Mouse (Mus musculus) intestine, embryonic 15.5 days (tissue): Measurements from ENCODE around the gene Cryba4. TPM values are rescaled to one million over a fixed set of nuclear protein-coding genes. Genes with fewer than 3 reads are reported as not detected.
A peak's percentile ranks its signal among the peaks of the same experiment; 100 is the strongest.

Experiments used
- ATAC-seq: fragments of 200-750 bp; cut with Nextera tagmentation; 2 replicates; pipeline ENCODE4 v1.8.0; 2017; ENCODE audit warnings: moderate TSS enrichment, moderate library complexity
- H3K27ac ChIP-seq: fragments of 300-500 bp; sonication (generic); 2 replicates; pipeline ENCODE4 v1.5.1; 2015; ENCODE audit warnings: mild to moderate bottlenecking, inconsistent platforms
- H3K27me3 ChIP-seq: fragments of 300-500 bp; sonication (generic); replicated peaks from 2 replicates; pipeline ENCODE4 v1.6.1; 2015; ENCODE audit warnings: inconsistent platforms
- H3K36me3 ChIP-seq: fragments of 300-500 bp; sonication (generic); 2 replicates; pipeline ENCODE4 v1.6.1; 2015; ENCODE audit warnings: inconsistent platforms
- H3K4me1 ChIP-seq: fragments of 300-500 bp; sonication (generic); replicated peaks from 2 replicates; pipeline ENCODE4 v1.6.1; 2015; ENCODE audit warnings: inconsistent platforms
- H3K4me2 ChIP-seq: fragments of 300-500 bp; sonication (generic); replicated peaks from 2 replicates; pipeline ENCODE4 v1.6.1; 2015; ENCODE audit warnings: mild to moderate bottlenecking, inconsistent platforms
- H3K4me3 ChIP-seq: fragments of 300-500 bp; sonication (generic); replicated peaks from 2 replicates; pipeline ENCODE4 v1.5.1; 2015; ENCODE audit warnings: inconsistent platforms
- H3K9ac ChIP-seq: fragments of 300-500 bp; sonication (generic); 2 replicates; pipeline ENCODE4 v1.6.1; 2015; ENCODE audit warnings: inconsistent platforms
- H3K9me3 ChIP-seq: fragments of 300-500 bp; sonication (generic); 2 replicates; pipeline ENCODE4 v1.6.1; 2016; ENCODE audit warnings: inconsistent platforms
- WGBS: fragments of 180-500 bp; shearing (Covaris S2); methylation state at CpG from one replicate; pipeline ENCODE4 v1.1.7; 2015; 5-methylcytosine and 5-hydroxymethylcytosine counted together
- polyA plus RNA-seq: library from polyadenylated mRNA; unstranded; fragments of >200 nt; fragmentation: Nextera tagmentation; extraction: Ambion mirVana; gene quantifications from 2 replicates; pipeline ENCODE4 v1.2.1, GENCODE M21; 2015

The Cryba4 gene
- polyA plus RNA-seq, 1 experiment from 2014 or later: 1.7 TPM

GRCm38 (mm10) chr5:112275021-112275804 is 22.9 kb upstream of the Cryba4 start:
- peak overlapping the region; percentile 84 for H3K4me2 ChIP-seq
- H3K4me3 ChIP-seq: peak overlapping the region; percentile 78
- H3K4me1 ChIP-seq: peaks cover 16% of the 10 kb centered on the region
- no peak overlapping the region for H3K27ac ChIP-seq
- WGBS: 42% methylated on average over 4 of the region's 4 CpGs
- 0 out of 2 replicates have a peak, but pooled peaks cover 2% of the 10 kb centered on the region for H3K27me3 ChIP-seq
- no peaks in the 10 kb centered on the region for H3K9me3 ChIP-seq
- H3K9ac ChIP-seq: no peak overlapping the region
- no peak for ATAC-seq
- H3K36me3 ChIP-seq: no peaks in the 10 kb centered on the region

GRCm38 (mm10) chr5:112273746-112274463 is 21.6 kb upstream of the Cryba4 start:
- Histone ChIP-seq H3K4me3 (no peak overlapping the region), H3K27me3 (peaks cover 9% of the 10 kb centered on the region; the same call in 1 of the 2 replicates), H3K9me3 (no peaks in the 10 kb centered on the region), H3K27ac (no peak overlapping the region), H3K36me3 (no peaks in the 10 kb centered on the region), H3K4me2 (no peak overlapping the region), H3K4me1 (peaks cover 8% of the 10 kb centered on the region; the same call in 1 of the 2 replicates), H3K9ac (no peak overlapping the region)
- no peak for ATAC-seq
- WGBS: 42% methylated on average over 2 of the region's 2 CpGs

- 63% methylated on average over 2 of the region's 2 CpGs for WGBS
Observed at GRCm38 (mm10) chr5:112272934-112273333, 20.6 kb upstream of the Cryba4 start.

GRCm38 (mm10) chr5:112270764-112271541 is 18.6 kb upstream of the Cryba4 start:
- H3K4me1 ChIP-seq: no peaks in the 10 kb centered on the region
- H3K27me3 ChIP-seq: peaks cover 15% of the 10 kb centered on the region; the same call in 1 of the 2 replicates
- H3K27ac ChIP-seq: no peak overlapping the region
- H3K36me3 ChIP-seq: no peaks in the 10 kb centered on the region
- H3K4me3 ChIP-seq: no peak overlapping the region
- ATAC-seq: no peak
- H3K9me3 ChIP-seq: no peaks in the 10 kb centered on the region
- no peak overlapping the region for H3K4me2 ChIP-seq
- H3K9ac ChIP-seq: no peak overlapping the region
- WGBS: 47% methylated on average over 24 of the region's 24 CpGs

More at GRCm38 (mm10) chr5:112272934-112273333, 20.6 kb upstream of the Cryba4 start:
- no peaks in the 10 kb centered on the region for H3K9me3 ChIP-seq
- H3K27ac ChIP-seq: no peak overlapping the region
- H3K4me1 ChIP-seq: no peaks in the 10 kb centered on the region
- ATAC-seq: no peak
- H3K36me3 ChIP-seq: no peaks in the 10 kb centered on the region
- H3K9ac ChIP-seq: no peak overlapping the region
- H3K4me2 ChIP-seq: no peak overlapping the region
- H3K27me3 ChIP-seq: peaks cover 15% of the 10 kb centered on the region; the same call in 1 of the 2 replicates
- no peak overlapping the region for H3K4me3 ChIP-seq

GRCm38 (mm10) chr5:112266011-112266777 is 13.9 kb upstream of the Cryba4 start:
- H3K9ac ChIP-seq: no peak overlapping the region
- peak; percentile 37 for ATAC-seq
- no peak overlapping the region for H3K4me3 ChIP-seq
- H3K4me1 ChIP-seq: 0 out of 2 replicates have a peak, but pooled peaks cover 5% of the 10 kb centered on the region
- no peak overlapping the region for H3K27ac ChIP-seq
- WGBS: 53% methylated on average over 9 of the region's 9 CpGs
- H3K27me3 ChIP-seq: peaks cover 13% of the 10 kb centered on the region; the same call in 1 of the 2 replicates
- H3K36me3 ChIP-seq: no peaks in the 10 kb centered on the region
- no peaks in the 10 kb centered on the region for H3K9me3 ChIP-seq
- H3K4me2 ChIP-seq: peak overlapping the region; percentile 35

- ATAC-seq: peak; percentile 76
- no peaks in the 10 kb centered on the region for H3K9me3 ChIP-seq
- 5% methylated on average over 10 of the region's 10 CpGs for WGBS
- H3K4me1 ChIP-seq: 0 out of 2 replicates have a peak, but pooled peaks cover 5% of the 10 kb centered on the region
- no peak overlapping the region for H3K4me3 ChIP-seq
- no peak overlapping the region for H3K9ac ChIP-seq
- H3K36me3 ChIP-seq: no peaks in the 10 kb centered on the region
- no peak overlapping the region for H3K27ac ChIP-seq
- H3K27me3 ChIP-seq: peaks cover 13% of the 10 kb centered on the region; the same call in 1 of the 2 replicates
- H3K4me2 ChIP-seq: peak overlapping the region; percentile 35
Observed at GRCm38 (mm10) chr5:112265515-112265914, 13.2 kb upstream of the Cryba4 start.

DNA sequence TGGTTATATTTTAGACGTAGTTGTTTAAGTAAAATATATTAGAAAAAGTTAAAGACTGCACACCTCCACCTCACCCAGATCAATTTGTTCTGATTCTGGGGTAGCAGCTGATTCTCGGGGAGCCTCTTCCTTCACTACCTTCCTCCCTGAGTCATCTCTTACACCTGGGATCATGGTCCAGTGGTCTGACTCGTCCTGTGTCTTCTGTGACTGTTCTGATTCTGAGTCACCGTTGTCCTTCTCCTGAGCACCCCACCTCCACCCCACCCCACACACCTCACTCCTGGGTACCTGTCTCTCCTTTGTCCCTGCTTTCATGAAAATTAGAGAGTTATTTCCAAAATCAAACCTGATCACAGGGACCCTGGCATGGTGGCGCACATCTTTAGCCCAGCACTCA is 12.8 kb upstream of the Cryba4 start:
- H3K4me3 ChIP-seq: no peak overlapping the region
- no peaks in the 10 kb centered on the region for H3K36me3 ChIP-seq
- peaks cover 13% of the 10 kb centered on the region; the same call in 1 of the 2 replicates for H3K27me3 ChIP-seq
- H3K27ac ChIP-seq: no peak overlapping the region
- ATAC-seq: no peak
- H3K4me2 ChIP-seq: no peak overlapping the region
- WGBS: 81% methylated on average over 5 of the region's 5 CpGs
- no peaks in the 10 kb centered on the region for H3K9me3 ChIP-seq
- no peak overlapping the region for H3K9ac ChIP-seq
- H3K4me1 ChIP-seq: 0 out of 2 replicates have a peak, but pooled peaks cover 5% of the 10 kb centered on the region

DNA sequence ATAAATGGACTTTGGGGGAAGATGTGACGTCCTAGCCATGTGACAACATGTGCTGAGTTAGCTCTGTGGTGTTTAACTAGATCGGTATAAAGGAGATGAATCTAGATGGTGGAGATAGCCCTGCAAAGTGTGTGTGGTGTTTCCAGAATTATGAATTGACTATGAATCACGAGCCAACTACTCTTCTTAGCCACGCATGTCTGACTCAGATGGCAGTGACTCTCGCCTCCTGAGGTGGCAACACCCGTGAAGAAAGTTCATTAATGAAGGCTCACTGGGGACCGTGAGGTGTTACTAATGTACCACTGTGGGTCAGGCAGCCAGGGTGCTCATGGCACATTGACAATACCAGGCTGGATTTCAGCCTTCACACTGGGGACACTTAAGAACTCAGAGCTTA is 11.8 kb upstream of the Cryba4 start:
- Histone ChIP-seq H3K27ac (no peak overlapping the region), H3K27me3 (peaks cover 8% of the 10 kb centered on the region; the same call in 1 of the 2 replicates), H3K9ac (no peak overlapping the region), H3K4me3 (no peak overlapping the region), H3K9me3 (no peaks in the 10 kb centered on the region), H3K4me2 (no peak overlapping the region), H3K36me3 (no peaks in the 10 kb centered on the region), H3K4me1 (0 out of 2 replicates have a peak, but pooled peaks cover 5% of the 10 kb centered on the region)
- WGBS: 85% methylated on average over 7 of the region's 7 CpGs
- no peak for ATAC-seq

- H3K9me3 ChIP-seq: no peaks in the 10 kb centered on the region
- H3K4me2 ChIP-seq: no peak overlapping the region
- no peak overlapping the region for H3K4me3 ChIP-seq
- H3K36me3 ChIP-seq: no peaks in the 10 kb centered on the region
- ATAC-seq: no peak
- H3K4me1 ChIP-seq: 0 out of 2 replicates have a peak, but pooled peaks cover 4% of the 10 kb centered on the region
- WGBS: 73% methylated on average over 3 of the region's 3 CpGs
- no peak overlapping the region for H3K9ac ChIP-seq
- H3K27ac ChIP-seq: no peak overlapping the region
- H3K27me3 ChIP-seq: no peaks in the 10 kb centered on the region
Observed at GRCm38 (mm10) chr5:112260818-112261217, 8.5 kb upstream of the Cryba4 start.

- no peak overlapping the region for H3K4me3 ChIP-seq
- no peak for ATAC-seq
- WGBS: 88% methylated on average over 16 of the region's 16 CpGs
Observed at GRCm38 (mm10) chr5:112259862-112260650, 7.7 kb upstream of the Cryba4 start.

DNA sequence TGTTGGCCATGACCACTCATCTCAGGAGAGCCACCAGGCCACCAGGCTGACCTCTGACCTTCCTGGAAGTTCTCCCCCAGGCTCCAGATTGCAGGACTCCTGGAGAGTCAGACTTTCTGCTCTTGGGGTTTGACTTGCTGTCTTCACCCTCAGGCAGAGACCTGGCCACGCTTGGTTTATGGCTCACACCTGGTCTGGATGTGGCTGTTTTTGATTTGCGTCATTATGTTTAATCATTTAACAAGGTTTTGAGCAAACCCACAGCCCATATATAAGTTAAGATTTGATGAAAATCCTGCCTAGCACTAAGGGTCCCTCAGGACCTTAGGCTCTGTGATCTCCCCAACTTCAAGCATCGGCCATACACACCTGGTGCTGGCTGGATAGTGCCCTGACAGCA is 5.6 kb upstream of the Cryba4 start:
- WGBS: 66% methylated on average over 3 of the region's 3 CpGs
- no peak overlapping the region for H3K9ac ChIP-seq
- H3K4me2 ChIP-seq: no peak overlapping the region
- H3K27me3 ChIP-seq: no peaks in the 10 kb centered on the region
- no peak overlapping the region for H3K27ac ChIP-seq
- H3K36me3 ChIP-seq: no peaks in the 10 kb centered on the region
- no peaks in the 10 kb centered on the region for H3K4me1 ChIP-seq
- no peak overlapping the region for H3K4me3 ChIP-seq
- ATAC-seq: no peak
- no peaks in the 10 kb centered on the region for H3K9me3 ChIP-seq

More at GRCm38 (mm10) chr5:112259862-112260650, 7.7 kb upstream of the Cryba4 start:
- Histone ChIP-seq H3K27me3 (no peaks in the 10 kb centered on the region), H3K4me1 (no peaks in the 10 kb centered on the region), H3K9ac (no peak overlapping the region), H3K27ac (no peak overlapping the region), H3K4me2 (no peak overlapping the region), H3K36me3 (no peaks in the 10 kb centered on the region), H3K9me3 (no peaks in the 10 kb centered on the region)
